ENCODE assay signal across 25 mouse cellular contexts in the genomic region with DNA sequence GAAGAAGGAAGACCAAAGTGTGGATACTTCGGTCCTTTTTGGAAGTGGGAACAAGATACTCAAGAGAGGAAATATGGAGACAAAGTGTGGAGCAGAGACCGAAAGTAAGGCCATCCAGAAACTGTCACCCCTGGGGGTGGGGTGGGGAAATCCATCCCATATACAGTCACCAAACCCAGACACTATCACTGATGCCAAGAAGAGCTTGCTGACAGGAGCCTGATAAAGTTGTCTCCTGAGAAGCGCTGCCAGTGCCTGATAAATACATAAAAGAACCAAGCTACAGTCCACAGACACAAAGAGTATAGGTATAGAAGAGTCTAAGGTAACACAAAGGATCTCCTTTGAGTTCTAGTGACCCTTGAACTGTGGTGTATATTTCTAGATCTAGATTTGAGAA.
DNase-seq lines count a peak whose midpoint lies in the region; ATAC-seq and TF ChIP-seq lines count a peak whose summit lies in the region.
"Had no signal": no experiment of that assay in that cellular context is flagged by ENCODE, and none has a peak within 500 bp of the region (broad histone marks: within the 10 kb centered on the region; RNA-seq: fewer than 3 reads in every experiment).

No protein-coding gene starts in this region.

- no peak for TF ChIP-seq EP300 in liver, postnatal 0 days (IDR thresholded peaks at IDR 0.05; ENCODE audit: low read depth)

- H3K4me2 ChIP-seq in liver, embryonic 12.5 days, result no peak overlapping the region
- H3K4me2 ChIP-seq in liver, postnatal 0 days (ENCODE audit: low read depth, low read length), result no peak overlapping the region
- no peak overlapping the region for H3K4me2 ChIP-seq in liver, embryonic 13.5 days
- no peak overlapping the region for H3K4me2 ChIP-seq in liver, embryonic 15.5 days
- H3K4me2 ChIP-seq: embryonic facial prominence, embryonic 13.5 days; embryonic facial prominence, embryonic 15.5 days; forebrain, embryonic 12.5 days had no signal

- ATAC-seq in liver, embryonic 12.5 days, result peak; percentile 83
- ATAC-seq in liver, postnatal 0 days, result no peak
- ATAC-seq in liver, embryonic 13.5 days (ENCODE audit: low read depth), result peak; percentile 68; the same call in 1 of the 2 replicates
- ATAC-seq in liver, embryonic 15.5 days (ENCODE audit: insufficient read depth), result peak; percentile 49
- ATAC-seq: activated CD4-positive, CD25-positive, alpha-beta regulatory T cell, adult 4 months; forebrain, embryonic 14.5 days; forebrain, embryonic 16.5 days; Patski had no signal

- H3K9ac ChIP-seq in liver, embryonic 12.5 days, result no peak overlapping the region
- H3K9ac ChIP-seq in liver, postnatal 0 days (replicated peaks), result no peak overlapping the region
- no peak overlapping the region for H3K9ac ChIP-seq in liver, embryonic 13.5 days
- H3K9ac ChIP-seq in liver, embryonic 15.5 days, result no peak overlapping the region
- H3K9ac ChIP-seq: embryonic facial prominence, embryonic 13.5 days; embryonic facial prominence, embryonic 15.5 days; forebrain, embryonic 12.5 days had no signal

- no peaks in the 10 kb centered on the region for H3K27me3 ChIP-seq in liver, embryonic 12.5 days (replicated peaks)
- no peaks in the 10 kb centered on the region for H3K27me3 ChIP-seq in liver, postnatal 0 days (ENCODE audit: insufficient read depth, low read length)
- no peaks in the 10 kb centered on the region for H3K27me3 ChIP-seq in liver, embryonic 13.5 days
- no peaks in the 10 kb centered on the region for H3K27me3 ChIP-seq in liver, embryonic 15.5 days
- H3K27me3 ChIP-seq: embryonic facial prominence, embryonic 13.5 days; embryonic facial prominence, embryonic 15.5 days; forebrain, embryonic 12.5 days; Patski had no signal

- WGBS in liver, embryonic 12.5 days (ENCODE audit: insufficient replicate concordance), result 66% methylated on average over 3 of the region's 3 CpGs
- 65% methylated on average over 3 of the region's 3 CpGs for WGBS in liver, postnatal 0 days (ENCODE audit: insufficient replicate concordance)
- 57% methylated on average over 3 of the region's 3 CpGs for WGBS in liver, embryonic 13.5 days (ENCODE audit: insufficient replicate concordance)
- WGBS in liver, embryonic 15.5 days (ENCODE audit: insufficient replicate concordance), result 46% methylated on average over 3 of the region's 3 CpGs

- no peak overlapping the region for H3K4me3 ChIP-seq in liver, embryonic 12.5 days
- no peak overlapping the region for H3K4me3 ChIP-seq in liver, postnatal 0 days (ENCODE audit: low read depth, low read length)
- H3K4me3 ChIP-seq in liver, embryonic 13.5 days (replicated peaks), result no peak overlapping the region
- no peak overlapping the region for H3K4me3 ChIP-seq in liver, embryonic 15.5 days (replicated peaks)
- H3K4me3 ChIP-seq: embryonic facial prominence, embryonic 13.5 days; embryonic facial prominence, embryonic 15.5 days; erythroblast, embryonic 14.5 days; forebrain, embryonic 10.5 days; forebrain, embryonic 12.5 days had no signal

- H3K9me3 ChIP-seq in liver, embryonic 12.5 days (replicated peaks), result no peaks in the 10 kb centered on the region
- no peaks in the 10 kb centered on the region for H3K9me3 ChIP-seq in liver, postnatal 0 days (ENCODE audit: low read length)
- H3K9me3 ChIP-seq in liver, embryonic 13.5 days (replicated peaks), result no peaks in the 10 kb centered on the region
- H3K9me3 ChIP-seq in liver, embryonic 15.5 days (replicated peaks), result no peaks in the 10 kb centered on the region
- H3K9me3 ChIP-seq: embryonic facial prominence, embryonic 13.5 days; embryonic facial prominence, embryonic 15.5 days; forebrain, embryonic 10.5 days; forebrain, embryonic 12.5 days had no signal

- TF ChIP-seq CTCF in liver, postnatal 0 days (IDR thresholded peaks at IDR 0.05; ENCODE audit: low read depth), result no peak

- H3K27ac ChIP-seq in liver, embryonic 12.5 days, result no peak overlapping the region
- no peak overlapping the region for H3K27ac ChIP-seq in liver, postnatal 0 days (ENCODE audit: low read depth)
- H3K27ac ChIP-seq in liver, embryonic 13.5 days, result no peak overlapping the region
- H3K27ac ChIP-seq in liver, embryonic 15.5 days (replicated peaks), result no peak overlapping the region
- H3K27ac ChIP-seq: embryonic facial prominence, embryonic 13.5 days; embryonic facial prominence, embryonic 15.5 days; forebrain, embryonic 10.5 days; forebrain, embryonic 12.5 days had no signal

- DNase-seq in liver, postnatal 0 days, result no peak
- no peak for DNase-seq in liver, embryonic 13.5 days
- DNase-seq in ovary, postnatal 14 days (ENCODE audit: low spot score), result no peak
- DNase-seq in urinary bladder, postnatal 25 days (ENCODE audit: low spot score), result no peak
- DNase-seq: adrenal gland, adult 2 months; adrenal gland, postnatal 10 days; adrenal gland, postnatal 25 days; cerebellum, adult 11 months; cerebellum, adult 18-20 months; cerebellum, adult 8-10 months; cerebellum, adult 9-11 months; cerebellum, postnatal 14 days; cerebellum, postnatal 36 days; embryo, embryonic 11 days had no signal

- no peaks in the 10 kb centered on the region for H3K36me3 ChIP-seq in liver, embryonic 12.5 days
- no peaks in the 10 kb centered on the region for H3K36me3 ChIP-seq in liver, postnatal 0 days (replicated peaks; ENCODE audit: insufficient read depth, low read length)
- H3K36me3 ChIP-seq in liver, embryonic 13.5 days, result no peaks in the 10 kb centered on the region
- no peaks in the 10 kb centered on the region for H3K36me3 ChIP-seq in liver, embryonic 15.5 days (replicated peaks)
- H3K36me3 ChIP-seq: embryonic facial prominence, embryonic 13.5 days; embryonic facial prominence, embryonic 15.5 days; forebrain, embryonic 10.5 days; forebrain, embryonic 12.5 days had no signal

- no peaks in the 10 kb centered on the region for H3K4me1 ChIP-seq in liver, embryonic 12.5 days
- H3K4me1 ChIP-seq in liver, postnatal 0 days (ENCODE audit: insufficient read depth), result no peaks in the 10 kb centered on the region
- H3K4me1 ChIP-seq in liver, embryonic 13.5 days (replicated peaks), result no peaks in the 10 kb centered on the region
- H3K4me1 ChIP-seq in liver, embryonic 15.5 days (replicated peaks), result no peaks in the 10 kb centered on the region
- H3K4me1 ChIP-seq: embryonic facial prominence, embryonic 13.5 days; embryonic facial prominence, embryonic 15.5 days; forebrain, embryonic 10.5 days; forebrain, embryonic 12.5 days had no signal
